Mouse (Mus musculus) cerebellum, adult 2 months (tissue): ENCODE measurements around the gene Fli1.

Experiments
- CTCF ChIP-seq: fragments of 200-500 bp; IDR thresholded peaks from 2 replicates; pipeline ENCODE4 v1.5.1; 2011; ENCODE audit warnings: low read depth, mild to moderate bottlenecking, control low read depth, low read length, moderate library complexity, borderline replicate concordance; ENCODE audit not compliant: insufficient read depth
- POLR2A ChIP-seq: fragments of 200-500 bp; IDR thresholded peaks from 2 replicates; pipeline ENCODE4 v1.6.1; 2011; ENCODE audit warnings: low read length, control low read depth, borderline replicate concordance; ENCODE audit not compliant: insufficient read depth

DNA sequence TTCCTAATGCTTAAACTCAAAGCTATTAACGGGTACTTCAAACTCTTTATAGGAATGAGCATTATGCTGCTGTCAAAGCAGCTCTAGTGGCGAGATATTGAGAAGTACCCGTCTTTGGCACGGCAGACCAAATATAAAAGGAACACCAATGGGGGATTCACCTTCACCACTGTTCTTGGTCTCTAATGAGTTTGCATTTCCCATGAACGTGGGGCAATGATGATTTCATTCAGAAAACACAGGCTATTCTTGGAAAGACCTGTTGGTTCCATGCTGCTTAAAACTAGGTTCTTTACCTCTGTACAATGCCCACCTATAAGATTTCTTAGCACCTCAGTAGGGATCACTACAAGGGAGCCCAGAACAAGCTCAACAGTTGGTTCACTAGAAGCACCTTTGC is 62.2 kb downstream of the Fli1 start:
- no peak for TF ChIP-seq CTCF
- TF ChIP-seq POLR2A, result no peak
